Mouse (Mus musculus) ES-E14 (cell line): ENCODE data around the gene Cfap99. TPM values are rescaled to one million over a fixed set of nuclear protein-coding genes. Genes with fewer than 3 reads are reported as not detected.

ENCODE experiments used
- DNase-seq: peaks from one replicate; pipeline ENCODE4 v3.0.0-alpha.2; 2013; ENCODE audit warnings: low read depth, low spot score
- H3K27ac ChIP-seq: 2 replicates; pipeline ENCODE4 v1.5.1; 2012; ENCODE audit warnings: low read depth, mild to moderate bottlenecking, low read length, moderate library complexity, mixed read lengths; ENCODE audit not compliant: poor library complexity, insufficient read depth, severe bottlenecking
- H3K36me3 ChIP-seq: 2 replicates; pipeline ENCODE4 v1.6.1; 2012; ENCODE audit warnings: mild to moderate bottlenecking, low read length, moderate library complexity, mixed read lengths; ENCODE audit not compliant: control insufficient read depth, poor library complexity, insufficient read depth, severe bottlenecking
- H3K4me1 ChIP-seq, 2 experiments: fragments of 150-350 bp in 1 of 2; sonication (generic) in 1 of 2; 2 replicates each; pipeline ENCODE4 v1.6.1; 2012; ENCODE audit warnings: low read length in 2 of 2, mild to moderate bottlenecking in 1 of 2, mixed read lengths in 1 of 2; ENCODE audit not compliant: control insufficient read depth in 2 of 2, insufficient read depth in 2 of 2, poor library complexity in 1 of 2
- H3K4me3 ChIP-seq, 2 experiments: fragments of 150-350 bp in 1 of 2; sonication (generic) in 1 of 2; 2 replicates each; pipeline ENCODE4 v1.5.1; 2012; ENCODE audit warnings: low read length in 2 of 2, low read depth in 1 of 2, mild to moderate bottlenecking in 1 of 2, mixed read lengths in 1 of 2; ENCODE audit not compliant: insufficient read depth in 1 of 2, poor library complexity in 1 of 2, severe bottlenecking in 1 of 2
- H3K9ac ChIP-seq: 2 replicates; pipeline ENCODE4 v1.6.1; 2012; ENCODE audit warnings: low read depth, mild to moderate bottlenecking, low read length, mixed read lengths; ENCODE audit not compliant: poor library complexity, insufficient read depth, severe bottlenecking
- H3K9me3 ChIP-seq: fragments of 150-350 bp; sonication (generic); 2 replicates; pipeline ENCODE4 v1.6.1; 2012; ENCODE audit warnings: low read depth, mild to moderate bottlenecking, low read length; ENCODE audit not compliant: control insufficient read depth, insufficient read depth
- CHD2 ChIP-seq: IDR thresholded peaks from 2 replicates; pipeline ENCODE4 v1.6.1; 2014; ENCODE audit warnings: mild to moderate bottlenecking, low read depth, low read length, inconsistent platforms
- HCFC1 ChIP-seq: IDR thresholded peaks from 2 replicates; pipeline ENCODE4 v1.6.1; 2012; ENCODE audit warnings: low read length, inconsistent platforms, borderline replicate concordance; ENCODE audit not compliant: insufficient read depth
- MAFK ChIP-seq: IDR thresholded peaks from 2 replicates; pipeline ENCODE4 v1.6.1; 2014; ENCODE audit warnings: mild to moderate bottlenecking, low read depth, low read length, inconsistent platforms; ENCODE audit not compliant: insufficient read depth
- ZC3H11A ChIP-seq: IDR thresholded peaks from 2 replicates; pipeline ENCODE4 v1.6.1; 2012; ENCODE audit warnings: low read depth, mild to moderate bottlenecking, inconsistent platforms, low read length, borderline replicate concordance
- ZNF384 ChIP-seq: IDR thresholded peaks from 2 replicates; pipeline ENCODE4 v1.6.1; 2012; ENCODE audit warnings: low read depth, low read length, inconsistent platforms
- in situ Hi-C, 2 experiments: fragments of 600-800 bp; cut with MboI; formaldehyde crosslinking; loops; one replicate each; pipeline ENCODE4 v1.15.1; 2025; ENCODE audit warnings: low sequenced_read_pairs in 2 of 2, inconsistent platforms in 1 of 2; ENCODE audit not compliant: unreplicated experiment in 2 of 2
- total RNA-seq: library from RNA; depleted of rRNA; stranded (reverse); fragments of 300-350 nt; gene quantifications from 2 replicates; pipeline ENCODE4 v1.2.3, GENCODE M21; 2012

Cfap99 gene
- total RNA-seq, 1 experiment: 0.22 TPM

GRCm38 (mm10) chr5:34369341-34370021 is 81.1 kb downstream of the Cfap99 start, which contains the start of gene Fam193a:
Gene Fam193a (plus strand): TSS chr5:34369933.
- in situ Hi-C loops: no loop called here
- Histone ChIP-seq H3K9me3 (no peaks in the 10 kb centered on the region), H3K4me1 (no peaks in the 10 kb centered on the region), H3K27ac (peak within 1 kb of the TSS; percentile 67; the same call in 1 of the 2 replicates), H3K36me3 (no peaks in the 10 kb centered on the region), H3K4me3 (peak within 1 kb of the TSS; percentile 70 to 97), H3K9ac (peak within 1 kb of the TSS; percentile 90)
- no peak for TF ChIP-seq ZNF384
- TF ChIP-seq HCFC1: peak; percentile 91
- peak; percentile 83 for DNase-seq

- TF ChIP-seq ZC3H11A (no peak), ZNF384 (no peak), MAFK (no peak), HCFC1 (no peak), CHD2 (no peak)
- peak overlapping the region; percentile 67; the same call in 1 of the 2 replicates for H3K27ac ChIP-seq
- H3K9ac ChIP-seq: peak overlapping the region; percentile 90
- peak overlapping the region; percentile 65 to 97 for H3K4me3 ChIP-seq
- H3K9me3 ChIP-seq: no peaks in the 10 kb centered on the region
- in situ Hi-C loops: no loop called here
- DNase-seq: no peak
- no peaks in the 10 kb centered on the region for H3K4me1 ChIP-seq
- no peaks in the 10 kb centered on the region for H3K36me3 ChIP-seq
Observed at GRCm38 (mm10) chr5:34370022-34370823, 81.8 kb downstream of the Cfap99 start.

- no peak for TF ChIP-seq MAFK
- TF ChIP-seq CHD2: no peak
- no peak for TF ChIP-seq ZNF384
- no peak for TF ChIP-seq ZC3H11A
- TF ChIP-seq HCFC1: no peak
- H3K27ac ChIP-seq: no peak overlapping the region
- peak overlapping the region; percentile 65 to 97 for H3K4me3 ChIP-seq
- H3K36me3 ChIP-seq: no peaks in the 10 kb centered on the region
- no peaks in the 10 kb centered on the region for H3K9me3 ChIP-seq
- in situ Hi-C loops: no loop called here
- DNase-seq: no peak
- H3K9ac ChIP-seq: peak overlapping the region; percentile 90
- no peaks in the 10 kb centered on the region for H3K4me1 ChIP-seq
Observed at GRCm38 (mm10) chr5:34370840-34371239, 82.4 kb downstream of the Cfap99 start.

GRCm38 (mm10) chr5:34372141-34372540 is 83.7 kb downstream of the Cfap99 start:
- H3K9ac ChIP-seq: no peak overlapping the region
- no peaks in the 10 kb centered on the region for H3K4me1 ChIP-seq
- in situ Hi-C loops: no loop called here
- TF ChIP-seq ZC3H11A: no peak
- no peak for TF ChIP-seq CHD2
- TF ChIP-seq ZNF384: no peak
- no peak for TF ChIP-seq MAFK
- TF ChIP-seq HCFC1: no peak
- H3K9me3 ChIP-seq: no peaks in the 10 kb centered on the region
- H3K27ac ChIP-seq: no peak overlapping the region
- H3K36me3 ChIP-seq: no peaks in the 10 kb centered on the region
- no peak overlapping the region for H3K4me3 ChIP-seq
- no peak for DNase-seq
